Mouse (Mus musculus): ENCODE data around the gene Mrpl52.

The Mrpl52 gene

DNA sequence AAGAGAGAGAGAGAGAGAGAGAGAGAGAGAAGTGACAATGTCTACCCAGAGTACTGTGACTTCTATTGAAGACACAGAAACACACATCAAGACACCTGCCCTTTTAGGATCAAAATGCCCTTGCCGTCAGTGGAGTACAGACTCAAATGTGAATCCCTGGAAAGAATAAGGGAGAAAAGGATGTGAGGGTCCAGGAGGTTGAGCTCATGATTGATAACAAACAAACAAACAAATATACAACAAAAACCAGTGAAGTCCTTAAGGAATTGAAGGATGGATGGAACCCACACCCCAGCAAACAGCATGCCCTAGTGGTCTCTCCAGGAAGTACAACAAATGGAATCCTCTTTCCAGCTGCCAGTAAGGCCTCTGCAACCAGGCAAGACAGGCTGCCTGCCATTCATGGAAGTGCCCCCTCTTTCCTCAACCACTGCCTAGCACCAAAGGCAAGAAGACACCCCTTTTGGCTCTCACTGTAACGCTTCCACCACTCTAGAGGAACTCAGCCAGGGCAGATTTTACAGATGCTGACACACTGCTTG lies 14.0 kb upstream of the Mrpl52 start:
- DNase-seq = peak; percentile 80

DNA sequence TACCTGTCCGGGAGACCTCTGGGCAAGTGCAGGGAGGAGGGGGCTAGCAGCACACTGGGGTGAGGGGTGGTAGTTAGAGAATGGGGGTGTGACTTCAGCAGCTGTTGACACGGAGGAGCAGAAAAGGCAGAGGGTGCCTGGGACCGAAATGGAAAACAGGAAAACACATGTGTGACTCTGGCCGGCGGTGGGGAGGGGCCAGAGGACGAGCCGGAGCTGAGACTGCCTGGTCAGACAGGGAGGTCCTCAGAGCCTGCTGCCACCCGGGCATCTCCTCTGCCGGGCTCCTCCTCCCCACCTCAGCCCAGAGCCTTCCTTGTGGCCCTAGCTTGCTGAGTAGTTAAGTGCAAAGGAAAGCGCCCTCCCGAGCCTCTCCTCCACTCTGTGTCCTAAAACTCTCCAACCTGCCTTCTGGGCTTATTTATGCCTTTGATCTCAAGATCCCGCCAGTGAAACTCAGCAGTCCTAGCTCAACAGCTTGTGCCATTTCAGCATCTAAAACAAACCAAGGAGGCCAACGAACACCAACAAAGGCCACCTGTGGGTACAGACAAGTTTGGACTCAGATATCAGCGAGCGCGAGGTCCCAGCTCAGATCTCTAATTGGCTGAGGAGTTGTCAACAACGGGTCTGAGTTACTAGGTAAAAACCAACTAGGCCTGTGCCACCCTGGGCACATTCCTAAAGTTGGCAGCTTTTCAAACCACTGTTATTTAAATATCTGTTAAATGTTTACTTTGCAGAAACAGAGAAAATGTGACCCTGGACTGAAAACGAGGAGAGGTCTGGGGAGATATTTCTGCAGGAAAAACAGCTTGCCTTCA lies 12.6 kb upstream of the Mrpl52 start:
- DNase-seq = peak; percentile 77

GRCm38 (mm10) chr14:54415241-54416020 lies 11.3 kb upstream of the Mrpl52 start:
- no peak for DNase-seq

- peak; percentile 54 for DNase-seq
Observed at GRCm38 (mm10) chr14:54416229-54416775, 10.4 kb upstream of the Mrpl52 start.

GRCm38 (mm10) chr14:54416830-54417229 lies 9.9 kb upstream of the Mrpl52 start:
- peak; percentile 35 for DNase-seq

GRCm38 (mm10) chr14:54417623-54418081 lies 9.1 kb upstream of the Mrpl52 start, which contains the start of gene Slc7a7:
TSS of gene Slc7a7 (minus strand) at chr14:54417780.
- peak; percentile 65 for DNase-seq

GRCm38 (mm10) chr14:54421014-54421413 lies 5.7 kb upstream of the Mrpl52 start:
- DNase-seq = no peak

GRCm38 (mm10) chr14:54423406-54423805 lies 3.3 kb upstream of the Mrpl52 start:
- DNase-seq = peak; percentile 33

- no peak for DNase-seq
Observed at GRCm38 (mm10) chr14:54424634-54425033, 2.1 kb upstream of the Mrpl52 start.

- no peak for DNase-seq
Observed at GRCm38 (mm10) chr14:54425540-54425939, 1.2 kb upstream of the Mrpl52 start.

GRCm38 (mm10) chr14:54426003-54426688 lies 563 bp upstream of the Mrpl52 start:
- DNase-seq = no peak

DNA sequence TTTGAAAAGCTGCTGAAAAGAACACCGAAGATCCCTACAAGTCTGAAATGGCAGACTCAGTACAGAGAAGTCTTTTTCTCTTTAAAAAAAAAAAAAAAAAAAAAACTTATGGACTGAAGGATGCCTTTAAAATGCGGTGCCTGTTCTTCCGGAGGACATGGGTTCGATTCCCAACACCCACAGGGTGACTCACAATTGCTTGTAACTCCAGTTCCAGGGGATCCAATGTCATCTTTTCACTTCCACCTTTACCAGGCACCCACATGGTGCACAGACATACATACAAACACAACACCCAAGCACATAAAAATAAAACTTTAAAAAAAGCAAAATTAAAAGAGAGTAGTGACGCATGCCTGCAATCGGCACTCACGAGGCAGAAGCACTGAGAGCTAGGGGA lies 987 bp downstream of the Mrpl52 start:
- DNase-seq = no peak

DNA sequence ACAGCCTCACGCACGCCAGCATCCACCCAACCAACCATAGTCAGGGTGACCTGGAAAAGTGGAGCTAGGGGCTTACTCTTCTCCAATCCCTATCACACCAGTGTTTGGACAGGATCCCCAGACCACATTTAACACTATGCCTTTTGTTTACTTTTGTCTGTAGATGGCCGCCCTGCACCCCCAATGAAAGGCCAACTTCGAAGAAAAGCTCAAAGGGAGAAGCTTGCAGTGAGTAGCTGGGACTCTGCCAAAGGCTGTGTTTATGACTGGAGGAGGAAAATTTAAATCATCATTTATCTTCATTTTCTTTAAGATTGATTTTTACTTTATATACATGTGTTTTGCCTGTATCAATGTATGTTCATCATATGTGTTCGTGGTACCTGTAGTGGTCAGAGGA lies 1.7 kb downstream of the Mrpl52 start:
- no peak for DNase-seq

GRCm38 (mm10) chr14:54429332-54430093 lies 2.8 kb downstream of the Mrpl52 start:
- peak; percentile 38 for DNase-seq

- DNase-seq = peak; percentile 50
Observed at GRCm38 (mm10) chr14:54430406-54431145, 3.9 kb downstream of the Mrpl52 start.

DNA sequence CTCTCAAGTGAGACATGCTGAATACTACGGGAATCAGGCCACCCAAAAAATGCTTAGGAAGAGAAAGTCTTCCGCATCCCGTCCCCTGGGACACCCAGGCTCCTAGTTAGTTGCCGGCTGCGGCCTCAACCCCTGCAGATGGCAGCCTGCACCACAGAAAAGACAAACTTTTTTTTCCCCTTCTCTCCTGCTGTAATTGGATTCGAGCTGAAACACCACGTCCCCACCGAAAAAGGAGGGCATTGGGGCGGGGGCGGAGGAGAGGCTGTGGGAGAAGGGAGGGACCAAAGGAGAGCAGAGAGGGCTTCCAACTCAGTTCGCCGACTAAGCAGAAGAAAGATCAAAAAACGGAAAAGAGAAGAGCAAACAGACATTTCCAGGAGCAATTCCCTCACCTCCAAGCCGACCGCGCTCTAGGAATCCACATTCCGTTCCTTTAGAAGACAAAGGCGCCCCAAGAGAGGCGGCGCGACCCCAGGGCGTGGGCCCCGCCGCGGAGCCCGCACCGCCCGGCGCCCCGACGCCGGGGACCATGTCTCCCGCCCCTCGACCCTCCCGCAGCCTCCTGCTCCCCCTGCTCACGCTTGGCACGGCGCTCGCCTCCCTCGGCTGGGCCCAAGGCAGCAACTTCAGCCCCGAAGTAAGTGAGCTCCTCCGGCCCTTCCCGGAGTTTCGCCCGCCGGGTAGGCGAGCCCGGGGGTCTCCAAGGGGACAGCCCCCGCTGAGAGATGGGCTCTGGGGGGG lies 4.8 kb downstream of the Mrpl52 start, which contains the start of gene Mmp14:
TSS of gene Mmp14 (plus strand) at position 279 of the 744 bp plus-strand sequence.
- peak; percentile 86 for DNase-seq

GRCm38 (mm10) chr14:54432078-54432836 lies 5.5 kb downstream of the Mrpl52 start:
- peak; percentile 73 for DNase-seq

GRCm38 (mm10) chr14:54432837-54433830 lies 6.4 kb downstream of the Mrpl52 start:
- peak; percentile 49 for DNase-seq
